Mouse (Mus musculus) skeletal muscle tissue, adult 2 months (tissue): ENCODE measurements at regions not wholly inside any gene's neighbourhood (a gene's known extent, or its start where the extent isn't known, plus 50 kb on each side); places are given as distances from the start of the nearest gene placed in this dataset.

Source experiments
- DNase-seq: peaks from one replicate; pipeline ENCODE4 v3.0.0-alpha.2; 2012; ENCODE audit warnings: low read depth, low spot score

- DNase-seq, result no peak
Observed at GRCm38 (mm10) chr1:138343451-138343850, 69.9 kb downstream of the Atp6v1g3 start.

GRCm38 (mm10) chr1:138344920-138345319 is 71.4 kb downstream of the Atp6v1g3 start:
- DNase-seq, result no peak

- no peak for DNase-seq
Observed at GRCm38 (mm10) chr1:138345992-138346391, 72.5 kb downstream of the Atp6v1g3 start.

GRCm38 (mm10) chr1:138346904-138347303 is 73.4 kb downstream of the Atp6v1g3 start:
- DNase-seq, result no peak

GRCm38 (mm10) chr1:138348447-138348846 is 74.9 kb downstream of the Atp6v1g3 start:
- peak; percentile 16 for DNase-seq

GRCm38 (mm10) chr1:138349099-138349498 is 75.6 kb downstream of the Atp6v1g3 start:
- DNase-seq, result no peak

- DNase-seq, result no peak
Observed at GRCm38 (mm10) chr1:138356407-138356806, 82.9 kb downstream of the Atp6v1g3 start.

GRCm38 (mm10) chr1:138362684-138363472 is 89.3 kb downstream of the Atp6v1g3 start:
- DNase-seq, result no peak

GRCm38 (mm10) chr1:138369953-138370482 is 96.5 kb downstream of the Atp6v1g3 start:
- no peak for DNase-seq

- no peak for DNase-seq
Observed at GRCm38 (mm10) chr1:138371474-138371873, 97.9 kb downstream of the Atp6v1g3 start.

GRCm38 (mm10) chr1:138384146-138384545 is 110.6 kb downstream of the Atp6v1g3 start:
- DNase-seq, result no peak

GRCm38 (mm10) chr1:138385156-138385841 is 111.8 kb downstream of the Atp6v1g3 start:
- DNase-seq, result no peak

- no peak for DNase-seq
Observed at GRCm38 (mm10) chr1:138386001-138386400, 112.5 kb downstream of the Atp6v1g3 start.

GRCm38 (mm10) chr1:138388634-138389033 is 115.1 kb downstream of the Atp6v1g3 start:
- DNase-seq, result no peak

- DNase-seq, result no peak
Observed at GRCm38 (mm10) chr1:138389676-138390075, 116.1 kb downstream of the Atp6v1g3 start.

- no peak for DNase-seq
Observed at GRCm38 (mm10) chr1:138418610-138419009, 145.1 kb downstream of the Atp6v1g3 start.

- DNase-seq, result no peak
Observed at GRCm38 (mm10) chr1:138427416-138427815, 153.9 kb downstream of the Atp6v1g3 start.
